Mouse (Mus musculus) adrenal gland, postnatal 10 days (tissue): ENCODE data around the gene Ldb1. TPM values are rescaled to one million over a fixed set of nuclear protein-coding genes. Genes with fewer than 3 reads are reported as not detected.

Experiments
- total RNA-seq, 2 experiments: library from RNA; stranded (reverse); gene quantifications; 2 replicates each; pipeline ENCODE4 v1.2.3; 2021

Gene Ldb1
- total RNA-seq, 2 experiments from 2014 or later: 75.3 to 92.1 TPM

Other genes starting within 250 kb of the Ldb1 start
- gene Kcnip2, start 229.2 kb downstream of the Ldb1 start, total RNA-seq: under 1 TPM; 0.24 to 0.30 TPM
- 10 to 100 TPM; 14.6 to 19.2 TPM for gene Armh3, start 46.7 kb downstream of the Ldb1 start, total RNA-seq
- 10 to 100 TPM in 1 of 2 experiments, 1 to 10 TPM in 1; 9.9 to 12.0 TPM for gene Hps6, start 41.7 kb downstream of the Ldb1 start, total RNA-seq
- gene Pprc1, start 328 bp downstream of the Ldb1 start, total RNA-seq: 10 to 100 TPM; 23.5 to 36.5 TPM
- gene Nolc1, start 30.6 kb upstream of the Ldb1 start, total RNA-seq: 10 to 100 TPM; 38.8 to 45.0 TPM
- 10 to 100 TPM in 1 of 2 experiments, 1 to 10 TPM in 1; 6.1 to 10.3 TPM for gene Elovl3, start 86.7 kb upstream of the Ldb1 start, total RNA-seq
- gene Pitx3, start 103.1 kb upstream of the Ldb1 start, total RNA-seq: 1 to 10 TPM in 1 of 2 experiments, under 1 TPM in 1; 0.81 to 2.5 TPM
- gene Gbf1, start 107.3 kb upstream of the Ldb1 start, total RNA-seq: 10 to 100 TPM; 50.5 to 60.0 TPM